Comparison of ENCODE assay signal across 14 mouse cellular contexts in the genomic region with DNA sequence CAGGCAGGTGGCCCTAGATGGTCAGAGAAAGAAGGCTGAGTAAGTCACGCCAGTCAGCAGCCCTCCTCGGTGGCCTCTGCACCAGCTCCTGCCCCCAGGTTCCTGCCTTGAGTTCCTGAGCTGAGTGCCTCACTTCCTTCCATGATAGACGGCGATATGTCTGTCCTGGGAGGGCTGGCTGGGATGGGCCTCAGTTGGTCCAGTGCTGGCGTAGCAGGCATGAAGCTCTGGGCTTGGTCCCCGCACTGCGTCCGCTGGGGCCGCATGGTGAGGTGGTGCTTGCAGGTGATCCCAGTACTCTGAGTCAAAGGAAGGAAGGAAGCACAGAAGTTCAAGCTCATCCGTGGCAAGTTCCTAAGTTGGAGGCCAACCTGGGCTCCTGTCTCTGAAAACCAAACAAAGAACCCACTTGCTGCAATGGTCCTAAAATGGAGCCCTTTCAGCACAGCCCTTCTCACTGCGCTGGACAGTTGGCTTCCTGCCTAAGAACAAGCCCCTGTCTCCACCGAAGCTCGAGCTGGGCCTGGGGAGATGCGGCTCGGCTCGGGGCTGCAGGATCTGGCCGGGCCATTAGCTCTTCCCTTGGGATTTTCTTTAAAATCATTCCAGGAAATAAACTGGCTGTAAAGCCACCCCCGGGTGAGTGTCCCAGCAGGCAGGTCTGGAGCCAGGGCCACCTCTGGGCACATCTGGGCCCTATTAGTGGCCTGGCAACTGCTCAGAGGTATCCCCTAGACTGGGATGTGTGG. TPM values are rescaled to one million over a fixed set of nuclear protein-coding genes. Genes with fewer than 3 reads are reported as not detected.
DNase-seq lines count a peak whose midpoint lies in the region; ATAC-seq and TF ChIP-seq lines count a peak whose summit lies in the region.
"Had no signal": no experiment of that assay in that cellular context is flagged by ENCODE, and none has a peak within 500 bp of the region (broad histone marks: within the 10 kb centered on the region; RNA-seq: fewer than 3 reads in every experiment).

No protein-coding gene starts in this region.

- intact Hi-C loops in heart, adult 2 months (cut with DNase I) = no loop called here

- no peak for TF ChIP-seq EP300 in heart, adult 2 months (IDR thresholded peaks at IDR 0.05; ENCODE audit: insufficient read depth, low read depth, low read length)

- no peaks in the 10 kb centered on the region for H3K27me3 ChIP-seq in heart, adult 2 months (ENCODE audit: control insufficient read depth, insufficient read depth, low read length)
- no peaks in the 10 kb centered on the region for H3K27me3 ChIP-seq in heart, embryonic 11.5 days (ENCODE audit: control insufficient read depth, insufficient read depth, low read length)
- H3K27me3 ChIP-seq in kidney, postnatal 0 days (ENCODE audit: insufficient read depth, low read length) = no peaks in the 10 kb centered on the region
- H3K27me3 ChIP-seq in embryonic facial prominence, embryonic 10.5 days (replicated peaks; ENCODE audit: low read depth, poor library complexity, severe bottlenecking) = 0 out of 2 replicates have a peak, but pooled peaks cover 8% of the 10 kb centered on the region
- H3K27me3 ChIP-seq in limb, embryonic 10.5 days (ENCODE audit: low read depth, poor library complexity, severe bottlenecking) = no peaks in the 10 kb centered on the region

- TF ChIP-seq POLR2A in heart, adult 2 months (IDR thresholded peaks at IDR 0.05; ENCODE audit: insufficient read depth, low read depth, low read length) = no peak

- peak; percentile 40 to 45 for DNase-seq in heart, adult 2 months
- peak; percentile 62 for DNase-seq in kidney, postnatal 0 days (ENCODE audit: low spot score)
- no peak for DNase-seq in kidney, adult 9 months
- peak; percentile 44 for DNase-seq in embryonic facial prominence, embryonic 10.5 days (ENCODE audit: low spot score)
- DNase-seq in limb, embryonic 10.5 days (ENCODE audit: low spot score) = peak; percentile 50
- DNase-seq in thymus, postnatal 14 days = no peak
- DNase-seq: adrenal gland, postnatal 14 days; cerebellum, adult 11 months; gastrocnemius, postnatal 25 days; liver, postnatal 0 days; right cerebral cortex, postnatal 25 days had no signal

- H3K4me3 ChIP-seq in heart, adult 2 months = no peak overlapping the region
- H3K4me3 ChIP-seq in heart, embryonic 11.5 days (ENCODE audit: low read depth, low read length) = no peak overlapping the region
- no peak overlapping the region for H3K4me3 ChIP-seq in kidney, postnatal 0 days (replicated peaks; ENCODE audit: low read depth, low read length)
- H3K4me3 ChIP-seq in embryonic facial prominence, embryonic 10.5 days = no peak overlapping the region
- 0 out of 2 replicates have a peak overlapping the region, but pooled peaks have one; percentile 15 for H3K4me3 ChIP-seq in limb, embryonic 10.5 days

- H3K79me2 ChIP-seq in heart, adult 2 months (replicated peaks; ENCODE audit: control insufficient read depth, insufficient read depth, low read length) = no peaks in the 10 kb centered on the region

- H3K4me2 ChIP-seq in heart, embryonic 11.5 days = no peak overlapping the region
- H3K4me2 ChIP-seq in kidney, postnatal 0 days (ENCODE audit: low read length) = no peak overlapping the region

- peaks cover 14% of the 10 kb centered on the region for H3K4me1 ChIP-seq in heart, adult 2 months (ENCODE audit: control insufficient read depth, insufficient read depth, low read length)
- H3K4me1 ChIP-seq in heart, embryonic 11.5 days (ENCODE audit: control insufficient read depth, insufficient read depth, low read length) = peaks cover 25% of the 10 kb centered on the region
- H3K4me1 ChIP-seq in kidney, postnatal 0 days (replicated peaks; ENCODE audit: insufficient read depth, low read length) = peaks cover 16% of the 10 kb centered on the region
- peaks cover 60% of the 10 kb centered on the region for H3K4me1 ChIP-seq in embryonic facial prominence, embryonic 10.5 days
- peaks cover 85% of the 10 kb centered on the region for H3K4me1 ChIP-seq in limb, embryonic 10.5 days

- no peak for ATAC-seq in heart, embryonic 11.5 days (replicated peaks; ENCODE audit: insufficient number of reproducible peaks, low FRiP score, low TSS enrichment)
- ATAC-seq in kidney, postnatal 0 days (replicated peaks; ENCODE audit: low FRiP score, low read depth) = no peak
- ATAC-seq in activated CD4-positive, CD25-positive, alpha-beta regulatory T cell, adult 4 months = no peak
- ATAC-seq: forebrain, embryonic 14.5 days; liver, postnatal 0 days had no signal

- 51% methylated on average over 18 of the region's 18 CpGs for WGBS in heart, adult 2 months
- WGBS in heart, embryonic 11.5 days (ENCODE audit: insufficient replicate concordance) = 87% methylated on average over 18 of the region's 18 CpGs
- WGBS in kidney, postnatal 0 days = 69% methylated on average over 18 of the region's 18 CpGs
- 67% methylated on average over 18 of the region's 18 CpGs for WGBS in embryonic facial prominence, embryonic 10.5 days
- 65% methylated on average over 18 of the region's 18 CpGs for WGBS in limb, embryonic 10.5 days

- no peak overlapping the region for H3K9ac ChIP-seq in heart, adult 2 months (ENCODE audit: low read depth, low read length)
- no peak overlapping the region for H3K9ac ChIP-seq in heart, embryonic 11.5 days (ENCODE audit: low read depth, low read length)
- no peak overlapping the region for H3K9ac ChIP-seq in kidney, postnatal 0 days (ENCODE audit: low read depth, low read length)
- H3K9ac ChIP-seq: liver, postnatal 0 days had no signal

- peak overlapping the region; percentile 26; the same call in 1 of the 2 replicates for H3K27ac ChIP-seq in heart, adult 2 months
- no peak overlapping the region for H3K27ac ChIP-seq in heart, embryonic 11.5 days (ENCODE audit: low read depth, low read length)
- H3K27ac ChIP-seq in kidney, postnatal 0 days = peak overlapping the region; percentile 75
- H3K27ac ChIP-seq in embryonic facial prominence, embryonic 10.5 days (replicated peaks) = peak overlapping the region; percentile 68
- H3K27ac ChIP-seq in limb, embryonic 10.5 days = peak overlapping the region; percentile 88

- TF ChIP-seq CTCF in heart, adult 2 months (IDR thresholded peaks at IDR 0.05) = no peak
- TF ChIP-seq CTCF in kidney, postnatal 0 days (IDR thresholded peaks at IDR 0.05; ENCODE audit: low read depth) = no peak

- H3K9me3 ChIP-seq in heart, embryonic 11.5 days (replicated peaks; ENCODE audit: control insufficient read depth, low read length) = no peaks in the 10 kb centered on the region
- H3K9me3 ChIP-seq in kidney, postnatal 0 days (replicated peaks; ENCODE audit: low read length) = no peaks in the 10 kb centered on the region
- H3K9me3 ChIP-seq in embryonic facial prominence, embryonic 10.5 days = no peaks in the 10 kb centered on the region
- H3K9me3 ChIP-seq in limb, embryonic 10.5 days (replicated peaks) = no peaks in the 10 kb centered on the region

- no peaks in the 10 kb centered on the region for H3K36me3 ChIP-seq in heart, adult 2 months (ENCODE audit: control insufficient read depth, insufficient read depth, low read length)
- H3K36me3 ChIP-seq in heart, embryonic 11.5 days (ENCODE audit: control insufficient read depth, insufficient read depth, low read length) = no peaks in the 10 kb centered on the region
- no peaks in the 10 kb centered on the region for H3K36me3 ChIP-seq in kidney, postnatal 0 days (ENCODE audit: insufficient read depth, low read length)
- peaks cover 16% of the 10 kb centered on the region for H3K36me3 ChIP-seq in embryonic facial prominence, embryonic 10.5 days (replicated peaks)
- H3K36me3 ChIP-seq in limb, embryonic 10.5 days = peaks cover 24% of the 10 kb centered on the region

RNA-seq across cellular contexts. Expression of a gene that starts 8.6 kb away (rescaled TPM):
- 1 to 10 TPM; 1.6 to 2.0 TPM for total RNA-seq in heart, adult 2 months (2021)
- polyA plus RNA-seq in heart, adult 2 months (2012; rRNA removed) = 6.5 and 10.5 TPM in 2 replicates
- polyA plus RNA-seq in heart, embryonic 11.5 days (2014; fragmentation: Nextera tagmentation; extraction: Ambion mirVana) = 21.1 and 23.1 TPM in 2 replicates
- 33.9 and 36.1 TPM in 2 replicates for polyA plus RNA-seq in kidney, postnatal 0 days (2015; fragmentation: Nextera tagmentation; extraction: Ambion mirVana)
- 86.3 and 93.8 TPM in 2 replicates for polyA plus RNA-seq in embryonic facial prominence, embryonic 10.5 days (2016; fragmentation: Nextera tagmentation; extraction: Ambion mirVana)
- polyA plus RNA-seq in limb, embryonic 10.5 days (2016; fragmentation: Nextera tagmentation; extraction: Ambion mirVana) = 94.9 and 118 TPM in 2 replicates
- not detected for polyA plus RNA-seq in activated CD4-positive, CD25-positive, alpha-beta regulatory T cell, adult 4 months (2017; shearing (Covaris generic))

RNA-seq across cellular contexts. Expression of a gene that starts 53.9 kb away (rescaled TPM):
- 10 to 100 TPM; 15.4 to 15.6 TPM for total RNA-seq in heart, adult 2 months (2021)
- 15.5 and 19.7 TPM in 2 replicates for polyA plus RNA-seq in heart, adult 2 months (2012; rRNA removed)
- polyA plus RNA-seq in heart, embryonic 11.5 days (2014; fragmentation: Nextera tagmentation; extraction: Ambion mirVana) = 12.3 and 13.8 TPM in 2 replicates
- 14.3 and 15.5 TPM in 2 replicates for polyA plus RNA-seq in kidney, postnatal 0 days (2015; fragmentation: Nextera tagmentation; extraction: Ambion mirVana)
- polyA plus RNA-seq in embryonic facial prominence, embryonic 10.5 days (2016; fragmentation: Nextera tagmentation; extraction: Ambion mirVana) = 19.6 TPM in 2 replicates
- polyA plus RNA-seq in limb, embryonic 10.5 days (2016; fragmentation: Nextera tagmentation; extraction: Ambion mirVana) = 19.5 and 21.5 TPM in 2 replicates
- 10 to 100 TPM in 1 of 2 experiments, 1 to 10 TPM in 1; 7.4 to 11.7 TPM for polyA plus RNA-seq in activated CD4-positive, CD25-positive, alpha-beta regulatory T cell, adult 4 months (2017; shearing (Covaris generic))

RNA-seq across cellular contexts. Expression of a gene that starts 54.2 kb away (rescaled TPM):
- total RNA-seq in heart, adult 2 months (2021) = 10 to 100 TPM; 60.4 to 76.7 TPM
- polyA plus RNA-seq in heart, adult 2 months (2012; rRNA removed) = 96.3 and 128 TPM in 2 replicates
- polyA plus RNA-seq in heart, embryonic 11.5 days (2014; fragmentation: Nextera tagmentation; extraction: Ambion mirVana) = 58.9 and 68.6 TPM in 2 replicates
- 77.0 and 78.7 TPM in 2 replicates for polyA plus RNA-seq in kidney, postnatal 0 days (2015; fragmentation: Nextera tagmentation; extraction: Ambion mirVana)
- 133 and 142 TPM in 2 replicates for polyA plus RNA-seq in embryonic facial prominence, embryonic 10.5 days (2016; fragmentation: Nextera tagmentation; extraction: Ambion mirVana)
- 130 and 131 TPM in 2 replicates for polyA plus RNA-seq in limb, embryonic 10.5 days (2016; fragmentation: Nextera tagmentation; extraction: Ambion mirVana)
- 100 to 1,000 TPM; 168 to 181 TPM for polyA plus RNA-seq in activated CD4-positive, CD25-positive, alpha-beta regulatory T cell, adult 4 months (2017; shearing (Covaris generic))

Comparison
In these comparisons a context has a peak if more than half of its experiments do, and no peak if none do; other contexts are left out.
1. DNase-seq: peak in heart, adult 2 months (2 of 2), kidney, postnatal 0 days (single experiment), embryonic facial prominence, embryonic 10.5 days (single experiment) and limb, embryonic 10.5 days (single experiment); none in kidney, adult 9 months (single experiment) and thymus, postnatal 14 days (single experiment).